Mouse (Mus musculus) liver, adult (tissue): ENCODE results near the gene Lgr6.

Experiments
- GATA4 ChIP-seq: IDR thresholded peaks from 2 replicates; pipeline ENCODE4 v1.6.1; 2014; ENCODE audit warnings: mild to moderate bottlenecking, low read length; ENCODE audit not compliant: insufficient replicate concordance

Gene Lgr6

GRCm38 (mm10) chr1:135012472-135012871, 92.6 kb downstream of the Lgr6 start:
- no peak for TF ChIP-seq GATA4

- TF ChIP-seq GATA4, result no peak
These were observed 93.2 kb downstream of the Lgr6 start for GRCm38 (mm10) chr1:135011912-135012311.

- no peak for TF ChIP-seq GATA4
These were observed 95.2 kb downstream of the Lgr6 start for GRCm38 (mm10) chr1:135009833-135010232.

- no peak for TF ChIP-seq GATA4
These were observed 99.4 kb downstream of the Lgr6 start for GRCm38 (mm10) chr1:135005696-135006095.

DNA sequence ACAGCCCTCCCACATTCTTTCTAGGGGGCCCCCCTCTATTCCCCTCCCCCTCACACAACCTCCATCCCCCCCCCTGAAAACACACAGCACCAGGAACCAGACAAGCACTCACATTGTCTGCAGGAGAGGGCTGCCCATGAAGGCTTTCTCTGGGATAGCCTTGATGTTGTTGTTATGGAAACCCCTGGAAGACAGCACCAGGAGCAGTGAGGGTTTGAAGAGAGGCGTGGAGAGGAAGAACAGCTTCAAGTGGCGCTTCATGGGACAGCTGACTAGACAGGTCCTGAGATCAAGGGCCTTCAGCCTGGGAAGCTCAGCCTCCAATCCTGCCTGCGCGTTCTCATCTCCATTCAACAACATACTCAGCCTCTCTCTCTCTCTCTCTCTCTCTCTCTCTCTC, 101.7 kb downstream of the Lgr6 start:
- no peak for TF ChIP-seq GATA4

DNA sequence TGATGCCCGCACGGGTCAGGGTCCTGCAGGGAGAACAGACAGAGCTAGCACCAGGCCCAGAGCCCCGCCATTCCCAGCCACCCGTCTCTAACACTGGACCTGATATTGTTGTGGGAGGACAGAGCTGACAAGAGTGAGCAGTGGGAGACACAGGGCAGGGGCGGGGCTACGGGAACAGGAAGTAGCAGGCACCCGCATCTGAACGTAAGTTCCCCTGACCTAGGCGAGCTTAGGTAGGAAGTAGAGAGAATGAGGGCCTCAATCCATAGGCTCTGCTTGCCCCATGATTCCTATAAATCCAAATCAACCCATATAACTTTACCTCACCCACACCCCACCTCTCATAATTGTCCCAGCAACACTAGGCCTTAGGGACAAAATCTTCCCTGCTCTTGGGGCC, 104.5 kb downstream of the Lgr6 start:
- TF ChIP-seq GATA4, result no peak

DNA sequence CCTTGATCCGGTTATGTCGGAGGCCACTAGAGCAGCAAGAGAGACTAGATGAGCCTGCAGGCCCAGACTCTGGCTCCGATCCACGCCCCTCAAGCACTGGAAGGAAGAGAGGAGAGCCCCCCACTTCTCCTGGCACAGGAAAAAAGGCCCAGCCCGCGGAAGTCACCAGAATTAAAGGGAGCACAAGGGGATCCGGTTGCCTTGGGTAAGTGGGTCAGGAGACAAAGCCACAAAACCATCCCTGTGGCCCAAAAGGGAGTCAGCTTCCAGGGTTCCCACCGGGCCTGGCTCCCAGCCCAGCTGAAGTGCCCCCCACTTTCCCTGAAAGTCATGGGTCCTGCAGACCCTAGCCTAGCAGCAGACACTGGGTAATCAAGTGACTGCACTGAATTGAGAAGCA, 106.8 kb downstream of the Lgr6 start:
- no peak for TF ChIP-seq GATA4

DNA sequence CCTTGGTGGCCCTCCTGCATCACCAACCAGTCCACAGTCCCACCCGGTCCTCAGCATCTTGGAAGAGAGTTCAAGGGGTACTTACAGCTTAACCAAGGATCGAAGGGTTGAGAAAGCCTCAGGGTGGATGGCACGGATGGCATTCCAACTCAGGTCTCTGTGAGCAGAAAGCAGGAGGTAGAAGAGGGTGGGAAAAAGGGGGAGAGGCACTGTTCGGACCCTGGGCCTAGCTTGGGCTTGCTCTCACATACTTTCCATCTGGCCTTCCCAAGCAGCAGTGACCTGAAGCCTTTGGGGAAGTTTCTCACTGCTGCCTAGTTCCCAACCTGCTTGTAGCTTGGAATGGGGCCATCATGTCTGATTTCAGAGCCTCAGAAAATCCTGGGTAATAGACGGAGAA, 107.5 kb downstream of the Lgr6 start:
- TF ChIP-seq GATA4, result no peak

DNA sequence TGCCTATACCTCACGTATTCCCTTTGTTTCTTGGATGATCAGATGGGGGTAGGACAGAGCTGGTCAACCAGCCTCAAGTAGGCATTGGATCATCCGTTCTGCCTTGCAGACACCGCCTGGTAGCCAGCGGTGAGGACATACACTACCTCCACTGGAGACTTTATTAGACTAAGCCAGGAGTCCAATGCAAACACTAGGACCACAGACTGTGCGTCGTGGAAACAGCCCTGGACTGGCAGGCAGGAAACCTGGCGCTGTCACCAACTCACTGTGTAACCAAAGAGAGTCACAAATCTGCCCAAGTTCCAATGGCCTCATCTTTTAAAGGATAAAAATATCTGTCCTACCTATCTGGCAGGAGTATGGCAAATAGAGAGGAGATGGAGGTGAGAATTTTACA, 108.6 kb downstream of the Lgr6 start:
- no peak for TF ChIP-seq GATA4

- no peak for TF ChIP-seq GATA4
These were observed 109.1 kb downstream of the Lgr6 start for GRCm38 (mm10) chr1:134995954-134996353.

GRCm38 (mm10) chr1:134995437-134995836, 109.6 kb downstream of the Lgr6 start:
- TF ChIP-seq GATA4, result no peak

DNA sequence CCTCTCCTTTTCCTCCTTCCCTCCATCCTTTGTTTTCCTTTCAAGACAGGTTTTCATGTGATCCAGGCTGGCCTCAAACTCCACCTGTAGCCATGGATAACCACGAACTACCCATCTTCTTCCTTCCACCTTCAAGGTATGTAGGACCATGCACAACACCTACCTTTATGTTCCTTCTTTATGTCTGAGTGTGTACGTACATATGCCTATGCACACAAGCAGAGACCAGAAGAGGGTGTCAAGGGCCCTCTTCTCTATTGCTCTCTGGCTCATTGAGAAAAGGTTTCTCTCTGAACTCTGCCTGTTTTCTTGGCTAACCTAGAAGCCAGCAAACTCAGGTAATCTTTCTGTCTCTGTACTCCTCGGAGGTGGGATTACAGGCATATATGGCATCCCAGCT, 110.3 kb downstream of the Lgr6 start:
- TF ChIP-seq GATA4, result no peak

DNA sequence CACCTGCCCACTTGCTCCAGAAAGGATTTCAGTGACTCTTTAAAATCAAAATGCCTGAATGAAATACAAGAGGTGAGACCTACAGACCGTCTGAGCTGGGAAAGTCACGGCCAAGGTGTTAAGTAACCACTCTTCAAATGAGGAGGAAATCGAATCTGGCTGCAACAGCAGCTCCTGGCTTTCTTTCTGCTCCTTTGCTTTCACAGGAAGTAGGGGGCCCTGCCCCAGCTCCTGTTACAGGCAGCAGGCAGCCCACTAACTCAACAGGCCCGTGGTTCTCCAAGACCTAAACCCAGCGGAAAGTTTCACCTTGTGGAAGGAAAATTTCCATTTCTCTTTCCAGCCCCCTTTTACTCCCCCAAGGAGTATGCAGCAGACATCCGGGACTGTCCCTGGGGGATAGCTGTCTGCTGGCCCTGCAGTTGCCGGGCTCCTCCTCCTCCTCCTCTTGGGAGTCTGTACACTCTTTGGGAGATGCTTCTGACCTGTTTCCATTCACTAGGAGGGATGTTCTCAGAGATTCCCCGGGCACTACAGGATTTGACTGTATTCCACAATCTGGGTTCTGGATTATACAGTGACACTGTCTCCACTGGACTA, 112.9 kb downstream of the Lgr6 start:
- TF ChIP-seq GATA4, result no peak

- no peak for TF ChIP-seq GATA4
These were observed 115.7 kb downstream of the Lgr6 start for GRCm38 (mm10) chr1:134989372-134989771.

DNA sequence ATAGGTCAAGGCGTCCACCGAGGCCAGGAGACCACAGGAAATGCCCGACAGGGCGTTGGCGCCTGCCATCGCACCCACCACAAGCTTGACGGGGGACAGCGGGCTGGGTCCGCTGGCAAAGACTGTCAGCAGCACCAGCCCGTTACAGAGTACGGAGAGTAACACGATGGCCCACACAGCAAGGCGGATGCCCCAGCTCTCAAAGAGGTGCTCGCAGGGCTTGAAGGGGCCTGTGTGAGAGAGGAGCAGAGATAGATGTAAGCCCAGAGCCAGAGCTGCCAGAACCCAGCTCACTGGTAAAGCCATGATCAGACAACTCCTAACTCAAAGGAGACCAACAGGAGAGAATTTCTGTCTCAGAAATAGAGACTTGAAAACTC, 117.1 kb downstream of the Lgr6 start:
- no peak for TF ChIP-seq GATA4

GRCm38 (mm10) chr1:134987173-134987961, 117.7 kb downstream of the Lgr6 start:
- no peak for TF ChIP-seq GATA4

GRCm38 (mm10) chr1:134972920-134973319, 132.2 kb downstream of the Lgr6 start:
- no peak for TF ChIP-seq GATA4
